Mouse (Mus musculus) intestine, embryonic 16.5 days (tissue): ENCODE measurements around the gene Lrrc25. TPM values are rescaled to one million over a fixed set of nuclear protein-coding genes. Genes with fewer than 3 reads are reported as not detected.

Experiments used
- ATAC-seq: fragments of 200-750 bp; cut with Nextera tagmentation; 2 replicates; pipeline ENCODE4 v1.8.0; 2017; ENCODE audit warnings: moderate TSS enrichment, moderate library complexity
- H3K27ac ChIP-seq: fragments of 300-500 bp; sonication (generic); 2 replicates; pipeline ENCODE4 v1.5.1; 2014; ENCODE audit warnings: mild to moderate bottlenecking, low read length
- H3K27me3 ChIP-seq: fragments of 300-500 bp; sonication (generic); replicated peaks from 2 replicates; pipeline ENCODE4 v1.6.1; 2014; ENCODE audit warnings: low read length, control low read depth, mixed read lengths; ENCODE audit not compliant: control insufficient read depth, insufficient read depth
- H3K36me3 ChIP-seq: fragments of 300-500 bp; sonication (generic); 2 replicates; pipeline ENCODE4 v1.6.1; 2014; ENCODE audit warnings: low read length, control low read depth; ENCODE audit not compliant: control insufficient read depth, insufficient read depth
- H3K4me1 ChIP-seq: fragments of 300-500 bp; sonication (generic); 2 replicates; pipeline ENCODE4 v1.6.1; 2014; ENCODE audit warnings: low read length, control low read depth, mixed read lengths; ENCODE audit not compliant: control insufficient read depth, insufficient read depth
- H3K4me2 ChIP-seq: fragments of 300-500 bp; sonication (generic); 2 replicates; pipeline ENCODE4 v1.6.1; 2014; ENCODE audit warnings: low read depth, low read length, control low read depth
- H3K4me3 ChIP-seq: fragments of 300-500 bp; sonication (generic); 2 replicates; pipeline ENCODE4 v1.5.1; 2014; ENCODE audit warnings: mild to moderate bottlenecking, low read length
- H3K9ac ChIP-seq: fragments of 300-500 bp; sonication (generic); 2 replicates; pipeline ENCODE4 v1.6.1; 2014; ENCODE audit warnings: low read depth, low read length
- H3K9me3 ChIP-seq: fragments of 300-500 bp; sonication (generic); 2 replicates; pipeline ENCODE4 v1.6.1; 2016; ENCODE audit warnings: low read length, control low read depth; ENCODE audit not compliant: control insufficient read depth
- WGBS: fragments of 180-500 bp; shearing (Covaris S2); extraction: QIAGEN DNeasy Blood & Tissue Kit; methylation state at CpG from one replicate; pipeline ENCODE4 v1.1.7; 2014; 5-methylcytosine and 5-hydroxymethylcytosine counted together
- polyA plus RNA-seq: library from polyadenylated mRNA; unstranded; fragments of >200 nt; fragmentation: Nextera tagmentation; extraction: Ambion mirVana; gene quantifications from 2 replicates; pipeline ENCODE4 v1.2.1, GENCODE M21; 2015

The Lrrc25 gene
- polyA plus RNA-seq, 1 experiment from 2014 or later, result 3.0 TPM

DNA sequence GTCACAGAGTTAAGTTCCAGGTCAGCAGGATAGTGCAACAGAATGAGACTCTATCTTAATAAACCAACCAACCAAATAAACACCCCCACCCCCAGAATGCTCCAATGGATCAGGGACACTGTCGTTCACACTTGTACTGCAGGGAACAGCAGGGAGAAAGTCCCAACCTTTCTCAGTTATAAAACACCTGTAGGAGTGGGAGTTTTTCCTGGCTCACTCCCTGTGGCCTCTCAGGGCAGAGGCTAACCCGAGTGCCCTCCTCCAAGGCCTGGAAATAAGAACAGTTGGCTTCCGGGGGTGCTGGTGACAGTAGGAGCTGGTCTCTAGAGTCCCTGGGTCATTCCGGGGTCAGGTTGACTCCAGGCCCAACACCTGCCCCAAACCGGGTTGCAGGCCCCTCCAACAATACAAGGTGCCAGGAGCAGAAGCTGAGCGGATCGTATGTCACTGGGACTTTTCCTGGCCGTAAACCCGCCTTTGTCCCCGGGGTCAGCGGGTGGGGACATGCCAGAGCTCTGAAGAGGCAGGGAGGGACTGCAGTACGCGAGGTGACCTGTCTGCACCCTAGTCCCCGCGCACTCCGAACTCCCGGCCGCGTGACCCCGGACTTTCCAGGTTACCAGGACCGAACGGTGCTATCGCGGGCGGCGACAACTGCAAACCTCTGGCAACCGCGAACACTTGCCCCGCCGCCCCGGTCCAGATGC lies 43.1 kb downstream of the Lrrc25 start:
- 1% methylated on average over 31 of the region's 31 CpGs for WGBS
- peak; percentile 58 for ATAC-seq

DNA sequence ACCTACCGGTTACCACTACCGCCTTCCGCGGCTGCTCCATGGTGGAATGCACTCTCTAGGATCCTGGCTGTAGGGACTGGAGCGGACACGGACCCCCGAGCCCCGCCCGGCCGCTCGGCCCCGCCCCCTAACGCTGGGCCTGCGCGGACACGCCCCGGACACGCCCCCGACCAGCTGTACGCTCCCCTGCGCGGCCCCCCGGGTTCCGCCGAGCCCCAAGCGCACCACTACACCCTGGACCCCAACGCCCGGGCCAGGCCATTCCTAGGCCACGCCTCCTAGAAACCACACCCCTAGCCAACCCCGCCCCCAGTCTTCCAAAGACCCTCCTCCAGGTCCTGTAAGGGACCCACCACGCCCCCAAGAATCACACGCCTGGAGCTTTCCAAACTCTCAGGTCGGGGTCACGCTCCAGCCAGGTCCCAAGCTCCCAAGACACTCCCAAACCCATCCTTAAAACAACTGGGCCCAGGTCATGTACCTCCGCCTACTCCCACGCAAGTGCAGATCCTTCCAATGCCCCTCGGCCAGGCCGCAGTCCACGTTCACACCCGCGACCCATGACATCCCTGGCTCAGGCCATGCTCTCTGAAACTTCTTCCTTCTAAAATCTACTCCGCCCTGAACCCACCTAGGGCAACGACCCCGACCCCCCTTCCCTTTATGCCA lies 43.8 kb downstream of the Lrrc25 start:
- ATAC-seq, result peak; percentile 95
- Histone ChIP-seq H3K4me1 (peaks cover 26% of the 10 kb centered on the region), H3K27me3 (no peaks in the 10 kb centered on the region), H3K4me2 (peak overlapping the region; percentile 95), H3K4me3 (peak overlapping the region; percentile 70), H3K36me3 (peaks cover 5% of the 10 kb centered on the region), H3K27ac (peak overlapping the region; percentile 90), H3K9ac (peak overlapping the region; percentile 85), H3K9me3 (no peaks in the 10 kb centered on the region)
- under 1% methylated on average over 44 of the region's 44 CpGs for WGBS

More for the DNA sequence above, 43.1 kb downstream of the Lrrc25 start:
- peaks cover 5% of the 10 kb centered on the region for H3K36me3 ChIP-seq
- H3K4me2 ChIP-seq, result peak overlapping the region; percentile 95
- H3K4me3 ChIP-seq, result peak overlapping the region; percentile 70
- H3K4me1 ChIP-seq, result peaks cover 26% of the 10 kb centered on the region
- peak overlapping the region; percentile 85 for H3K9ac ChIP-seq
- H3K9me3 ChIP-seq, result no peaks in the 10 kb centered on the region
- H3K27me3 ChIP-seq, result no peaks in the 10 kb centered on the region
- H3K27ac ChIP-seq, result peak overlapping the region; percentile 90

DNA sequence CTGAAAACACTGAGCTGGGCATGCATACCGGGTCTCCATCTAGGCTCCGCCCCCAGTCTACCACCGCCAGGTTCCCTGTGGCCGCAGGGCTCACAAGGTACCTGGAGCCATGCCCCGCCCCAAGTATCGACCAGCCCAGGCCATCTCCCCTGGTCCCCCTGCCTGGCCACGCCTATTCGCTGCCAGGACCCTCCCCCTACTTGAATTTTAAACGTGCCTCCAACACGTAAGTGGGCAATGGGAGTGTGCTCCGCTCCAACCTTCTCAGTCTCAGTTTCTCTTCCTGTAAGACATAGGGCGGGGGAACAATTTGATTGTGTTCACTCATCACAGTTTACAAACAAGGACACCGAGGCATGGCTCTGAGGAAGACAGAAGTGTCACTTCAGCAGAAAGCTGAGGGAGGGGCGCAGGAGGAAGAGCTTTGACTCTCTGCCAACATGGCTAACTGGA lies 44.3 kb downstream of the Lrrc25 start, which contains the start of gene Pgpep1:
Gene Pgpep1 (minus strand): TSS at position 116 of the 453 bp plus-strand sequence.
- 3% methylated on average over 14 of the region's 14 CpGs for WGBS
- ATAC-seq, result peak; percentile 63
- Histone ChIP-seq H3K4me3 (peak within 1 kb of the TSS; percentile 70), H3K36me3 (peaks cover 5% of the 10 kb centered on the region), H3K9ac (peak within 1 kb of the TSS; percentile 85), H3K9me3 (no peaks in the 10 kb centered on the region), H3K27ac (peak within 1 kb of the TSS; percentile 90), H3K4me1 (peaks cover 26% of the 10 kb centered on the region), H3K27me3 (no peaks in the 10 kb centered on the region), H3K4me2 (peak within 1 kb of the TSS; percentile 95)

DNA sequence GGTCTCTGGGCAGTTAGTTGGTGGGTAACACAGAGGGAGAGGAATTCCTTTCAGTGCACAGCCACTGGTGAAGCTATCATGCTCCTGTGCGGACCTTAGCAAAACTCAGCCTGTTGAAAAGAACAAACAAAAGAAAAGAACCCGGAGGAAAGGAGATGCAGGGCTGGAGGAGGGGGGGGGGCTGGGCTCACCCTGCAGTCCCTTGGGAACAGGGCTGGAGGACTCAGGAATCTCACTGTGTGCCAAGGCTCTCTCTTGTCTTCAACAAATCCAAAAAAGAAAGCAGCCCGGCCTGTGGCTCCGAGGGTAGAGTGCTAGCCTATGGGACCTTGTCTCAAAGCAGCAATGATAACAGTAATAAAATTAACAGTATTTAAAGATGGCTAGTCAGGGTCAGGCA lies 47.7 kb downstream of the Lrrc25 start:
- WGBS, result 35% methylated on average over 4 of the region's 4 CpGs
- Histone ChIP-seq H3K9ac (peak overlapping the region; percentile 2; the same call in 1 of the 2 replicates), H3K9me3 (no peaks in the 10 kb centered on the region), H3K4me2 (no peak overlapping the region), H3K4me3 (no peak overlapping the region), H3K27me3 (no peaks in the 10 kb centered on the region), H3K4me1 (peaks cover 17% of the 10 kb centered on the region), H3K36me3 (no peaks in the 10 kb centered on the region), H3K27ac (no peak overlapping the region)
- no peak for ATAC-seq

GRCm38 (mm10) chr8:70664631-70665030 lies 48.7 kb downstream of the Lrrc25 start:
- Histone ChIP-seq H3K27me3 (no peaks in the 10 kb centered on the region), H3K4me2 (no peak overlapping the region), H3K9me3 (no peaks in the 10 kb centered on the region), H3K4me3 (no peak overlapping the region), H3K27ac (no peak overlapping the region), H3K4me1 (peaks cover 14% of the 10 kb centered on the region), H3K9ac (no peak overlapping the region), H3K36me3 (no peaks in the 10 kb centered on the region)
- no peak for ATAC-seq
- whole genome bisulfite sequencing, result 76% methylated on average over 3 of the region's 3 CpGs

- ATAC-seq, result peak; percentile 86
- Histone ChIP-seq H3K9ac (no peak overlapping the region), H3K27ac (peak overlapping the region; percentile 58), H3K4me1 (peaks cover 7% of the 10 kb centered on the region), H3K36me3 (no peaks in the 10 kb centered on the region), H3K4me3 (no peak overlapping the region), H3K4me2 (no peak overlapping the region), H3K9me3 (no peaks in the 10 kb centered on the region), H3K27me3 (no peaks in the 10 kb centered on the region)
- WGBS, result 60% methylated on average over 2 of the region's 2 CpGs
Observed at GRCm38 (mm10) chr8:70665599-70665998, 49.6 kb downstream of the Lrrc25 start.

- H3K27ac ChIP-seq, result peak overlapping the region; percentile 23; the same call in 1 of the 2 replicates
- H3K4me3 ChIP-seq, result no peak overlapping the region
- H3K9me3 ChIP-seq, result no peaks in the 10 kb centered on the region
- no peaks in the 10 kb centered on the region for H3K36me3 ChIP-seq
- WGBS, result 67% methylated on average over 5 of the region's 5 CpGs
- H3K27me3 ChIP-seq, result no peaks in the 10 kb centered on the region
- H3K4me1 ChIP-seq, result peaks cover 6% of the 10 kb centered on the region
- ATAC-seq, result peak; percentile 54; the same call in 1 of the 2 replicates
- H3K4me2 ChIP-seq, result no peak overlapping the region
- no peak overlapping the region for H3K9ac ChIP-seq
Observed at GRCm38 (mm10) chr8:70667071-70667470, 51.1 kb downstream of the Lrrc25 start.

Other genes with a start within 250 kb of the Lrrc25 start
- 0.39 and 0.51 TPM in 2 replicates for gene Comp, start 242.6 kb upstream of the Lrrc25 start, polyA plus RNA-seq
- 12.9 and 16.4 TPM in 2 replicates for gene Crtc1, start 176.6 kb upstream of the Lrrc25 start, polyA plus RNA-seq
- gene Klhl26, start 139.2 kb upstream of the Lrrc25 start, polyA plus RNA-seq, result 21.2 and 21.5 TPM in 2 replicates
- 2.9 and 3.3 TPM in 2 replicates for gene Tmem59l, start 128.8 kb upstream of the Lrrc25 start, polyA plus RNA-seq
- 1.6 and 1.7 TPM in 2 replicates for gene Crlf1, start 123.0 kb upstream of the Lrrc25 start, polyA plus RNA-seq
- gene Rex1bd, start 109.4 kb upstream of the Lrrc25 start, polyA plus RNA-seq, result 130 and 137 TPM in 2 replicates
- 991 TPM in 2 replicates for gene Uba52, start 105.4 kb upstream of the Lrrc25 start, polyA plus RNA-seq
- gene Fkbp8, start 88.4 kb upstream of the Lrrc25 start, polyA plus RNA-seq, result 320 and 328 TPM in 2 replicates
- 65.3 and 67.3 TPM in 2 replicates for gene Kxd1, start 88.2 kb upstream of the Lrrc25 start, polyA plus RNA-seq
- gene Ell, start 76.7 kb upstream of the Lrrc25 start, polyA plus RNA-seq, result 16.6 and 17.7 TPM in 2 replicates
- gene Isyna1, start 21.8 kb upstream of the Lrrc25 start, polyA plus RNA-seq, result 105 and 121 TPM in 2 replicates
- 63.2 and 73.9 TPM in 2 replicates for gene Ssbp4, start 7.3 kb upstream of the Lrrc25 start, polyA plus RNA-seq
- gene Gdf15, start 16.3 kb downstream of the Lrrc25 start, polyA plus RNA-seq, result 3.6 and 3.7 TPM in 2 replicates
- gene Pgpep1, start 44.2 kb downstream of the Lrrc25 start, polyA plus RNA-seq, result 88.3 and 101 TPM in 2 replicates
- 228 and 246 TPM in 2 replicates for gene Lsm4, start 57.1 kb downstream of the Lrrc25 start, polyA plus RNA-seq
- 37.3 and 52.2 TPM in 2 replicates for gene Jund, start 82.8 kb downstream of the Lrrc25 start, polyA plus RNA-seq
- gene Iqcn, start 87.3 kb downstream of the Lrrc25 start, polyA plus RNA-seq, result not detected in 2 replicates
- 3.3 and 4.1 TPM in 2 replicates for gene Gm3336, start 102.4 kb downstream of the Lrrc25 start, polyA plus RNA-seq
- 0.28 and 0.64 TPM in 2 replicates for gene Pde4c, start 107.6 kb downstream of the Lrrc25 start, polyA plus RNA-seq
- 24.9 and 25.6 TPM in 2 replicates for gene Rab3a, start 138.5 kb downstream of the Lrrc25 start, polyA plus RNA-seq
- gene Mpv17l2, start 144.8 kb downstream of the Lrrc25 start, polyA plus RNA-seq, result 78.6 and 79.8 TPM in 2 replicates
- gene Pik3r2, start 160.6 kb downstream of the Lrrc25 start, polyA plus RNA-seq, result 63.7 and 65.3 TPM in 2 replicates
- 12.9 and 15.1 TPM in 2 replicates for gene Mast3, start 188.9 kb downstream of the Lrrc25 start, polyA plus RNA-seq
- gene Il12rb1, start 192.3 kb downstream of the Lrrc25 start, polyA plus RNA-seq, result 0.27 and 0.34 TPM in 2 replicates
- gene Arrdc2, start 223.6 kb downstream of the Lrrc25 start, polyA plus RNA-seq, result 8.3 and 9.0 TPM in 2 replicates
- gene Kcnn1, start 247.1 kb downstream of the Lrrc25 start, polyA plus RNA-seq, result 1.0 and 1.2 TPM in 2 replicates